Mouse (Mus musculus) layer of hippocampus, postnatal 14 days (tissue): ENCODE data around the gene Zfp710. TPM values are rescaled to one million over a fixed set of nuclear protein-coding genes. Genes with fewer than 3 reads are reported as not detected.

Experiments used
- total RNA-seq, 2 experiments: library from RNA; stranded (reverse); gene quantifications; 2 replicates each; pipeline ENCODE4 v1.2.3; 2021

Zfp710 gene
- total RNA-seq, 2 experiments from 2014 or later, result 17.5 to 18.0 TPM

Other genes with a start within 250 kb of the Zfp710 start
- under 1 TPM; 0.60 TPM for gene Mesp1, start 231.0 kb upstream of the Zfp710 start, total RNA-seq
- gene Mesp2, start 214.1 kb upstream of the Zfp710 start, total RNA-seq, result 1 to 10 TPM; 1.2 to 1.9 TPM
- gene Anpep, start 163.8 kb upstream of the Zfp710 start, total RNA-seq, result 1 to 10 TPM; 4.6 to 5.3 TPM
- gene Ap3s2, start 104.2 kb upstream of the Zfp710 start, total RNA-seq, result 10 to 100 TPM; 50.4 to 51.3 TPM
- gene Arpin, start 89.5 kb upstream of the Zfp710 start, total RNA-seq, result 10 to 100 TPM; 12.5 to 12.7 TPM
- 10 to 100 TPM; 70.9 to 75.8 TPM for gene Idh2, start 90.6 kb downstream of the Zfp710 start, total RNA-seq
- 10 to 100 TPM; 25.2 to 25.7 TPM for gene Sema4b, start 162.0 kb downstream of the Zfp710 start, total RNA-seq
- 10 to 100 TPM; 28.1 to 28.8 TPM for gene Cib1, start 208.0 kb downstream of the Zfp710 start, total RNA-seq
- 1 to 10 TPM; 6.3 to 6.4 TPM for gene Gdpgp1, start 208.1 kb downstream of the Zfp710 start, total RNA-seq
- 1 to 10 TPM in 1 of 2 experiments, under 1 TPM in 1; 0.95 to 1.6 TPM for gene Ttll13, start 221.6 kb downstream of the Zfp710 start, total RNA-seq
- gene Ngrn, start 236.4 kb downstream of the Zfp710 start, total RNA-seq, result 10 to 100 TPM; 38.9 to 39.3 TPM
- 10 to 100 TPM; 21.4 TPM for gene Vps33b, start 244.8 kb downstream of the Zfp710 start, total RNA-seq